Mouse (Mus musculus) forebrain, embryonic 15.5 days (tissue): Measurements from ENCODE around the gene Zfp93. TPM values are rescaled to one million over a fixed set of nuclear protein-coding genes. Genes with fewer than 3 reads are reported as not detected.

Experiments
- ATAC-seq: fragments of 200-750 bp; cut with Nextera tagmentation; replicated peaks from 2 replicates; pipeline ENCODE4 v1.8.0; 2017; ENCODE audit warnings: mild to moderate bottlenecking, moderate TSS enrichment, moderate library complexity
- H3K27ac ChIP-seq: fragments of 300-500 bp; sonication (generic); replicated peaks from 2 replicates; pipeline ENCODE4 v1.5.1; 2015; ENCODE audit warnings: mild to moderate bottlenecking, inconsistent platforms
- H3K27me3 ChIP-seq: fragments of 300-500 bp; sonication (generic); 2 replicates; pipeline ENCODE4 v1.6.1; 2015; ENCODE audit warnings: inconsistent platforms
- H3K36me3 ChIP-seq: fragments of 300-500 bp; sonication (generic); 2 replicates; pipeline ENCODE4 v1.6.1; 2015; ENCODE audit warnings: mild to moderate bottlenecking, inconsistent platforms
- H3K4me1 ChIP-seq: fragments of 300-500 bp; sonication (generic); 2 replicates; pipeline ENCODE4 v1.6.1; 2015; ENCODE audit warnings: inconsistent platforms
- H3K4me2 ChIP-seq: fragments of 300-500 bp; sonication (generic); replicated peaks from 2 replicates; pipeline ENCODE4 v1.6.1; 2015; ENCODE audit warnings: mild to moderate bottlenecking, inconsistent platforms
- H3K4me3 ChIP-seq: fragments of 300-500 bp; sonication (generic); 2 replicates; pipeline ENCODE4 v1.5.1; 2015; ENCODE audit warnings: mild to moderate bottlenecking, inconsistent platforms
- H3K9ac ChIP-seq: fragments of 300-500 bp; sonication (generic); replicated peaks from 2 replicates; pipeline ENCODE4 v1.6.1; 2015; ENCODE audit warnings: mild to moderate bottlenecking, inconsistent platforms
- H3K9me3 ChIP-seq: fragments of 300-500 bp; sonication (generic); 2 replicates; pipeline ENCODE4 v1.6.1; 2016; ENCODE audit warnings: inconsistent platforms
- WGBS: fragments of 180-500 bp; shearing (Covaris S2); methylation state at CpG from one replicate; pipeline ENCODE4 v1.1.7; 2015; ENCODE audit warnings: mixed read lengths; 5-methylcytosine and 5-hydroxymethylcytosine counted together
- polyA plus RNA-seq: library from polyadenylated mRNA; unstranded; fragments of >200 nt; fragmentation: Nextera tagmentation; extraction: Ambion mirVana; gene quantifications from 2 replicates; pipeline ENCODE4 v1.2.1, GENCODE M21; 2015

The Zfp93 gene
- polyA plus RNA-seq, 1 experiment from 2014 or later: 12.1 TPM

- ATAC-seq: no peak
- Histone ChIP-seq H3K9me3 (no peaks in the 10 kb centered on the region), H3K4me3 (no peak overlapping the region), H3K27me3 (no peaks in the 10 kb centered on the region), H3K4me2 (no peak overlapping the region), H3K4me1 (peaks cover 19% of the 10 kb centered on the region), H3K27ac (no peak overlapping the region), H3K9ac (no peak overlapping the region), H3K36me3 (peaks cover 64% of the 10 kb centered on the region)
- WGBS: 98% methylated on average over 7 of the region's 7 CpGs
Measured at GRCm38 (mm10) chr7:24295376-24295775, 25.2 kb downstream of the Zfp93 start.

- ATAC-seq: no peak
- Histone ChIP-seq H3K9ac (no peak overlapping the region), H3K27me3 (no peaks in the 10 kb centered on the region), H3K36me3 (peaks cover 54% of the 10 kb centered on the region), H3K4me1 (peaks cover 26% of the 10 kb centered on the region), H3K4me2 (no peak overlapping the region), H3K9me3 (no peaks in the 10 kb centered on the region), H3K27ac (no peak overlapping the region), H3K4me3 (no peak overlapping the region)
- 93% methylated on average over 7 of the region's 7 CpGs for WGBS
Measured at GRCm38 (mm10) chr7:24296386-24296785, 26.2 kb downstream of the Zfp93 start.

GRCm38 (mm10) chr7:24297361-24298095 lies 27.3 kb downstream of the Zfp93 start:
- 89% methylated on average over 15 of the region's 15 CpGs for WGBS
- ATAC-seq: no peak
- H3K27ac ChIP-seq: no peak overlapping the region
- no peaks in the 10 kb centered on the region for H3K9me3 ChIP-seq
- peak overlapping the region; percentile 87; the same call in 1 of the 2 replicates for H3K9ac ChIP-seq
- H3K4me3 ChIP-seq: peak overlapping the region; percentile 80; the same call in 1 of the 2 replicates
- no peaks in the 10 kb centered on the region for H3K27me3 ChIP-seq
- peak overlapping the region; percentile 94; the same call in 1 of the 2 replicates for H3K4me2 ChIP-seq
- peaks cover 26% of the 10 kb centered on the region for H3K4me1 ChIP-seq
- peaks cover 51% of the 10 kb centered on the region for H3K36me3 ChIP-seq

- whole genome bisulfite sequencing: under 1% methylated on average over 12 of the region's 12 CpGs
- peak overlapping the region; percentile 87 for H3K9ac ChIP-seq
- H3K4me1 ChIP-seq: peaks cover 26% of the 10 kb centered on the region
- H3K9me3 ChIP-seq: no peaks in the 10 kb centered on the region
- no peaks in the 10 kb centered on the region for H3K27me3 ChIP-seq
- H3K36me3 ChIP-seq: peaks cover 53% of the 10 kb centered on the region
- H3K27ac ChIP-seq: peak overlapping the region; percentile 94
- H3K4me3 ChIP-seq: peak overlapping the region; percentile 80
- peak overlapping the region; percentile 94 for H3K4me2 ChIP-seq
- ATAC-seq: peak; percentile 25
Measured at GRCm38 (mm10) chr7:24298635-24298972, 28.4 kb downstream of the Zfp93 start.

- Histone ChIP-seq H3K27ac (peak overlapping the region; percentile 94), H3K4me2 (peak overlapping the region; percentile 94), H3K36me3 (peaks cover 50% of the 10 kb centered on the region), H3K4me3 (peak overlapping the region; percentile 80), H3K9ac (peak overlapping the region; percentile 87), H3K27me3 (no peaks in the 10 kb centered on the region), H3K9me3 (no peaks in the 10 kb centered on the region), H3K4me1 (peaks cover 26% of the 10 kb centered on the region)
- WGBS: under 1% methylated on average over 45 of the region's 47 CpGs
- ATAC-seq: peak; percentile 93
Measured at GRCm38 (mm10) chr7:24298973-24299708, 28.9 kb downstream of the Zfp93 start.

- peak; percentile 43 for ATAC-seq
- Histone ChIP-seq H3K9me3 (no peaks in the 10 kb centered on the region), H3K4me3 (peak overlapping the region; percentile 80), H3K4me1 (peaks cover 26% of the 10 kb centered on the region), H3K27me3 (no peaks in the 10 kb centered on the region), H3K36me3 (peaks cover 44% of the 10 kb centered on the region), H3K9ac (peak overlapping the region; percentile 87), H3K4me2 (peak overlapping the region; percentile 94), H3K27ac (peak overlapping the region; percentile 94)
- under 1% methylated on average over 18 of the region's 18 CpGs for WGBS
Measured at GRCm38 (mm10) chr7:24299823-24300481, 29.7 kb downstream of the Zfp93 start.

GRCm38 (mm10) chr7:24300771-24301282 lies 30.6 kb downstream of the Zfp93 start, which contains the start of gene Zfp61:
Gene Zfp61 (minus strand): TSS chr7:24301232.
- H3K4me2 ChIP-seq: peak within 1 kb of the TSS; percentile 94
- no peaks in the 10 kb centered on the region for H3K9me3 ChIP-seq
- H3K27me3 ChIP-seq: no peaks in the 10 kb centered on the region
- H3K4me3 ChIP-seq: peak within 1 kb of the TSS; percentile 80
- peak; percentile 59 for ATAC-seq
- H3K27ac ChIP-seq: peak within 1 kb of the TSS; percentile 94
- peaks cover 26% of the 10 kb centered on the region for H3K4me1 ChIP-seq
- peak within 1 kb of the TSS; percentile 87 for H3K9ac ChIP-seq
- WGBS: under 1% methylated on average over 13 of the region's 13 CpGs
- peaks cover 38% of the 10 kb centered on the region for H3K36me3 ChIP-seq

GRCm38 (mm10) chr7:24315726-24316566 lies 45.7 kb downstream of the Zfp93 start:
- peak overlapping the region; percentile 87 for H3K27ac ChIP-seq
- H3K4me3 ChIP-seq: peak overlapping the region; percentile 73
- peak overlapping the region; percentile 90 for H3K9ac ChIP-seq
- ATAC-seq: peak; percentile 84
- H3K9me3 ChIP-seq: no peaks in the 10 kb centered on the region
- H3K4me1 ChIP-seq: peaks cover 13% of the 10 kb centered on the region
- peak overlapping the region; percentile 61 for H3K4me2 ChIP-seq
- 29% methylated on average over 29 of the region's 29 CpGs for WGBS
- H3K36me3 ChIP-seq: peaks cover 15% of the 10 kb centered on the region
- H3K27me3 ChIP-seq: peaks cover 5% of the 10 kb centered on the region; the same call in 1 of the 2 replicates

GRCm38 (mm10) chr7:24316567-24317092 lies 46.4 kb downstream of the Zfp93 start, which contains the start of gene Zfp94:
Gene Zfp94 (minus strand): TSS chr7:24316666.
- Histone ChIP-seq H3K4me2 (peak within 1 kb of the TSS; percentile 61), H3K27me3 (peaks cover 5% of the 10 kb centered on the region; the same call in 1 of the 2 replicates), H3K4me3 (peak within 1 kb of the TSS; percentile 73), H3K9ac (peak within 1 kb of the TSS; percentile 90), H3K4me1 (peaks cover 13% of the 10 kb centered on the region), H3K27ac (peak within 1 kb of the TSS; percentile 87), H3K36me3 (peaks cover 9% of the 10 kb centered on the region), H3K9me3 (no peaks in the 10 kb centered on the region)
- WGBS: under 1% methylated on average over 33 of the region's 33 CpGs
- peak; percentile 96 for ATAC-seq

- Histone ChIP-seq H3K4me2 (no peak overlapping the region), H3K4me3 (no peak overlapping the region), H3K9ac (no peak overlapping the region), H3K27me3 (peaks cover 5% of the 10 kb centered on the region; the same call in 1 of the 2 replicates), H3K36me3 (no peaks in the 10 kb centered on the region), H3K27ac (no peak overlapping the region), H3K4me1 (peaks cover 13% of the 10 kb centered on the region), H3K9me3 (no peaks in the 10 kb centered on the region)
- 77% methylated on average over 6 of the region's 6 CpGs for WGBS
- no peak for ATAC-seq
Measured at GRCm38 (mm10) chr7:24318942-24319341, 48.7 kb downstream of the Zfp93 start.

- peaks cover 12% of the 10 kb centered on the region for H3K4me1 ChIP-seq
- H3K4me2 ChIP-seq: no peak overlapping the region
- no peaks in the 10 kb centered on the region for H3K36me3 ChIP-seq
- peaks cover 5% of the 10 kb centered on the region; the same call in 1 of the 2 replicates for H3K27me3 ChIP-seq
- ATAC-seq: no peak
- no peak overlapping the region for H3K9ac ChIP-seq
- no peak overlapping the region for H3K27ac ChIP-seq
- no peaks in the 10 kb centered on the region; the same call in 1 of the 2 replicates for H3K9me3 ChIP-seq
- 77% methylated on average over 4 of the region's 4 CpGs for WGBS
- H3K4me3 ChIP-seq: no peak overlapping the region
Measured at GRCm38 (mm10) chr7:24322593-24322992, 52.4 kb downstream of the Zfp93 start.
